Mouse (Mus musculus) neural tube, embryonic 12.5 days (tissue): ENCODE measurements around the gene Tfap4. TPM values are rescaled to one million over a fixed set of nuclear protein-coding genes. Genes with fewer than 3 reads are reported as not detected.

ENCODE experiments used
- ATAC-seq: fragments of 200-750 bp; cut with Nextera tagmentation; 2 replicates; pipeline ENCODE4 v1.8.0; 2017; ENCODE audit warnings: low read depth, mild to moderate bottlenecking, moderate TSS enrichment, moderate library complexity; ENCODE audit not compliant: low FRiP score
- H3K27ac ChIP-seq: fragments of 300-500 bp; sonication (generic); 2 replicates; pipeline ENCODE4 v1.5.1; 2016
- H3K27me3 ChIP-seq: fragments of 300-500 bp; sonication (generic); replicated peaks from 2 replicates; pipeline ENCODE4 v1.6.1; 2016; ENCODE audit warnings: mild to moderate bottlenecking
- H3K36me3 ChIP-seq: fragments of 300-500 bp; sonication (generic); 2 replicates; pipeline ENCODE4 v1.6.1; 2016; ENCODE audit warnings: mild to moderate bottlenecking
- H3K4me1 ChIP-seq: fragments of 300-500 bp; sonication (generic); 2 replicates; pipeline ENCODE4 v1.6.1; 2016
- H3K4me2 ChIP-seq: fragments of 300-500 bp; sonication (generic); replicated peaks from 2 replicates; pipeline ENCODE4 v1.6.1; 2016; ENCODE audit warnings: mild to moderate bottlenecking
- H3K4me3 ChIP-seq: fragments of 300-500 bp; sonication (generic); 2 replicates; pipeline ENCODE4 v1.5.1; 2016
- H3K9ac ChIP-seq: fragments of 300-500 bp; sonication (generic); 2 replicates; pipeline ENCODE4 v1.6.1; 2016; ENCODE audit warnings: mild to moderate bottlenecking
- H3K9me3 ChIP-seq: fragments of 300-500 bp; sonication (generic); 2 replicates; pipeline ENCODE4 v1.6.1; 2016; ENCODE audit warnings: mild to moderate bottlenecking
- WGBS: fragments of 180-500 bp; shearing (Covaris S2); methylation state at CpG from one replicate; pipeline ENCODE4 v1.1.7; 2016; 5-methylcytosine and 5-hydroxymethylcytosine counted together
- polyA plus RNA-seq: library from polyadenylated mRNA; unstranded; fragments of >200 nt; fragmentation: Nextera tagmentation; extraction: Ambion mirVana; gene quantifications from 2 replicates; pipeline ENCODE4 v1.2.1, GENCODE M21; 2016

The Tfap4 gene
- polyA plus RNA-seq, 1 experiment from 2014 or later: 14.2 TPM

DNA sequence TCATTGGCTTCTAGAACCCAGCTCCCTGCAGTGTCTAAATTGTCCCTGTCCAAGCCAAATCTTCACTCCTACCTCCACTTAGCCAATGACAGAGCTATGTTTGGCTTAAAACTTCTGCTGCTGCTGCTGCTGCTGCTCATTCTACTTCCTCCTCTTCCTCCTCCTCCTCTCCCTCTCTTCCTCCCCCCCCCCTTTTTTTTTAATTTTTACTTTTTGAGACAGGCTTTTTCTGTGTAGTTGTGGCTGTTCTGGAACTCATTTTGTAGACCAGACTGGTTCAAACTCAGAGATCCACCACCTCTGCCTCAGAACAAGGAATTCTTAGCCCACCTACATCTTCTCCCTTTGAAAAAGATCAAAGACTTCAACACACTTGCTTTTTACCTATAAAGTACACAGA lies 57.1 kb downstream of the Tfap4 start:
- Histone ChIP-seq H3K9me3 (no peaks in the 10 kb centered on the region), H3K4me2 (no peak overlapping the region), H3K4me1 (no peaks in the 10 kb centered on the region), H3K9ac (no peak overlapping the region), H3K27ac (no peak overlapping the region), H3K4me3 (no peak overlapping the region), H3K27me3 (no peaks in the 10 kb centered on the region), H3K36me3 (no peaks in the 10 kb centered on the region)
- no peak for ATAC-seq

GRCm38 (mm10) chr16:4501703-4502102 lies 58.0 kb downstream of the Tfap4 start:
- Histone ChIP-seq H3K27ac (no peak overlapping the region), H3K9ac (no peak overlapping the region), H3K4me2 (no peak overlapping the region), H3K36me3 (no peaks in the 10 kb centered on the region), H3K27me3 (no peaks in the 10 kb centered on the region), H3K4me1 (no peaks in the 10 kb centered on the region), H3K4me3 (no peak overlapping the region), H3K9me3 (no peaks in the 10 kb centered on the region)
- WGBS: 81% methylated on average over 3 of the region's 3 CpGs
- ATAC-seq: no peak

DNA sequence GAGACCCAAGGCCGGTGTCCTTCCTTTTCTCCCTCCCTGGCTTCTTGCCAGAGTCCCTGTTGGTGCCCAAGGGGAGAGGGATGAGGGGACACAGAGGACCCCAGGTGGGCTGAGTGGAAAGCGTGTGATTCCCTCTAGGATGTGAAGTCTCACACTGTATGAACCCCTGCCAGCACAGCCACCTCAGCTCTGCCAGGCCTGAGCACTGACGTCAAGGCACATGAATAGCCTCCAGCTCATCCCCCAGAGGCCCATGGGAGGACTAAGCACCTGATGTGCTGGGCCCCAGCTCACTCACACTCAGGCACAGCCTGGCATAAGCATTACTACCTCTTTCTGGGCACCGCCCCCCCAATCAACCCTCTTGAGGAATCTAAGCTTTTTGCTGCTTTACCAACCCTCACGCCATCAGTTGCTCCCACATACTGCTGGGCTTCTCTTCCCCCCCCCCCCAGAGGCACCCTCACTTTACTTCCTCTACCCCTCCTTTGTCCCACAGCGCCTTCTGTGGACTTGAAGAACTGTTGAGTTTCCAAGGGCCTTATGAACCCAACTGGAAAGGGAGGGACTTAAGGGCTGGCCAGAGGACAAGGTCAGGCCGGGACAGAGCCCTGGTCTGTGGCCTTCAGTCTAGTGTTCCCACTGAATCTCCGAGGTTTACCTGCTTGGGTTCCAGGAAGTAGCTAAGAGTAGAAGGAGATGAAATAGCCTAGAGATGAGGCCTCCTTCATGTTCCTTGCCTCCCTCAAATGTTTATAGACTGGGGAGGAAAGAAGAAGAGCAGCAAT lies 58.9 kb downstream of the Tfap4 start:
- WGBS: 85% methylated on average over 8 of the region's 8 CpGs
- Histone ChIP-seq H3K4me2 (no peak overlapping the region), H3K9me3 (no peaks in the 10 kb centered on the region), H3K27me3 (no peaks in the 10 kb centered on the region), H3K4me1 (no peaks in the 10 kb centered on the region), H3K36me3 (no peaks in the 10 kb centered on the region), H3K9ac (no peak overlapping the region), H3K4me3 (no peak overlapping the region), H3K27ac (no peak overlapping the region)
- ATAC-seq: no peak

DNA sequence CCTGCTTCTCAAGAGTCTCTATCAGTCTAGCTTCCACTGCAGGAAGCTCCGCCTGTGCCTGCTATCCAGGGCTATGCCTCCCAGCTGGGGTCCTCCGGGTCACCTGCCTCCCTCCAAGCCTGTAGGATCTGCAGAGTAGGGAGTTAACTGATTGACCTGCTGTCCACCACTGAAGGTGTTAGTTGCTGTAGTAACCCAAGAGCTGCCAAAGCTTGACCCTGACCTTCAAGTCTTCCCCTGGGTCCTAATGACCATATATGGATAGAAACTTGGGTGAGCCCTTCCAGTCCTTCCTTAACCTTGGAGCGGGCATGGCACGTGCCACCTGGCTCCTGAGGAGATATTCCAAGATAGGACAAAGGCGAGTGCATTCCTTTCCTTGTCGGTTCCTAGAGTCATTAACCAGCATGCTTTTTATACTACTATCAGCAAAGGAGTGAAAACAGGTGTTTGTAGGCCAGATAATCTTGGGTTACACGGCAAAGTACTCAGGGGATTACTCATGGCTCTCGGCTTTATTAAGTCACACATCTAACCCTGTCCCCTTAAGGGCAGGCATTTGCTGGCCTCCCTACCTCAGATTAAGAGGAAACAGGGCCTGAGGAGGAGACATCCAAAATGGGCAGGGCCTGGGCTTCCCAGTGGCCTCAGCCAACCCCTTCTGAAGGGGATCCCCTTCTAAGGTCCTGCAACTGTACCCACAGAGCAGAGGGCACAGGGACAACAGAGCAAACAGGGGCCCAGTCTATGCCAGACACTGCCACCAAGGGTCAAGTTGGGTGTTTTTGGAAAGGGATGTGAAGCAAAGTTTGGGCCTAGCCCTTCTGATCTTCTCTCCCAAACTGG lies 61.7 kb downstream of the Tfap4 start:
- H3K4me1 ChIP-seq: no peaks in the 10 kb centered on the region

DNA sequence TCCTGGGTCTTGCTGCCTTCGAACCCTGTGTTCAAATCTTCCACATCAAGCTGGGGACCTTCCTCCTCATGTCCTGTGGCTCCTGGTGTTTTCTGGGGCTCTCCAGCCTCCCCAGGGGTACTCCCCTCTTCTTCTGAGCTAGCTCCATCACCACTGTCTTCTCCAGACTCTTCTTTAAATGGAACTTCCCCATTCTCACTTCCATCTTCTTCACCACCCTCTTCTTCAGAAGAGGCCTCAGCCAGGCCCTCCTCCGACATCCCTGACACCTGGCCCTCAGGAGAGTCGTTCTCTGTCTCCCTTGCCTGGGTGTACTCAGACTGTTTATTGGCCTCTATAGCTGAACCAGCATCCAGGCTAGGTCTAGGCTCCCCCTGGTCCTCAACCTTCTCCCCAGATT lies 63.2 kb downstream of the Tfap4 start:
- no peaks in the 10 kb centered on the region for H3K9me3 ChIP-seq
- H3K36me3 ChIP-seq: peaks cover 5% of the 10 kb centered on the region; the same call in 1 of the 2 replicates
- H3K4me1 ChIP-seq: no peaks in the 10 kb centered on the region
- ATAC-seq: no peak
- no peak overlapping the region for H3K4me3 ChIP-seq
- no peak overlapping the region for H3K27ac ChIP-seq
- no peak overlapping the region for H3K9ac ChIP-seq
- WGBS: 89% methylated on average over 3 of the region's 3 CpGs
- H3K4me2 ChIP-seq: no peak overlapping the region
- H3K27me3 ChIP-seq: no peaks in the 10 kb centered on the region

More for the DNA sequence above, 61.7 kb downstream of the Tfap4 start:
- Histone ChIP-seq H3K27ac (no peak overlapping the region), H3K9ac (no peak overlapping the region), H3K4me3 (no peak overlapping the region), H3K4me2 (no peak overlapping the region), H3K36me3 (no peaks in the 10 kb centered on the region), H3K27me3 (no peaks in the 10 kb centered on the region), H3K9me3 (no peaks in the 10 kb centered on the region)
- WGBS: 79% methylated on average over 8 of the region's 8 CpGs
- ATAC-seq: no peak

GRCm38 (mm10) chr16:4495861-4496260 lies 63.8 kb downstream of the Tfap4 start:
- H3K4me3 ChIP-seq: no peak overlapping the region
- WGBS: 88% methylated on average over 5 of the region's 5 CpGs
- no peaks in the 10 kb centered on the region for H3K27me3 ChIP-seq
- no peaks in the 10 kb centered on the region for H3K9me3 ChIP-seq
- H3K4me1 ChIP-seq: no peaks in the 10 kb centered on the region
- no peak for ATAC-seq
- no peak overlapping the region for H3K9ac ChIP-seq
- H3K27ac ChIP-seq: no peak overlapping the region
- no peak overlapping the region for H3K4me2 ChIP-seq
- H3K36me3 ChIP-seq: peaks cover 5% of the 10 kb centered on the region; the same call in 1 of the 2 replicates

Other genes starting within 250 kb of the Tfap4 start
- gene Adcy9, start 139.4 kb downstream of the Tfap4 start, polyA plus RNA-seq: 3.0 and 3.1 TPM in 2 replicates
- gene Srl, start 18.0 kb downstream of the Tfap4 start, polyA plus RNA-seq: 30.2 and 33.2 TPM in 2 replicates
- gene Glis2, start 34.9 kb upstream of the Tfap4 start, polyA plus RNA-seq: 36.5 and 36.7 TPM in 2 replicates
- gene Pam16, start 65.1 kb upstream of the Tfap4 start, polyA plus RNA-seq: 121 and 143 TPM in 2 replicates
- gene Vasn, start 80.1 kb upstream of the Tfap4 start, polyA plus RNA-seq: 10.9 and 11.3 TPM in 2 replicates
- gene Dnaja3, start 80.1 kb upstream of the Tfap4 start, polyA plus RNA-seq: 51.5 and 56.4 TPM in 2 replicates
- 23.6 and 31.2 TPM in 2 replicates for gene Coro7, start 119.9 kb upstream of the Tfap4 start, polyA plus RNA-seq
- gene Nmral1, start 159.5 kb upstream of the Tfap4 start, polyA plus RNA-seq: 98.7 and 105 TPM in 2 replicates
- 88.9 and 90.0 TPM in 2 replicates for gene Hmox2, start 166.5 kb upstream of the Tfap4 start, polyA plus RNA-seq
- gene Cdip1, start 230.4 kb upstream of the Tfap4 start, polyA plus RNA-seq: 97.0 and 102 TPM in 2 replicates